Mouse (Mus musculus): ENCODE results near the gene Suclg1.
A peak's percentile ranks its signal among the peaks of the same experiment; 100 is the strongest.

Gene Suclg1

GRCm38 (mm10) chr6:73248237-73249048 is at the start of gene Suclg1:
Gene Suclg1 (plus strand): TSS chr6:73248382.
- peak; percentile 44 for DNase-seq (ENCODE audit: low spot score)

DNA sequence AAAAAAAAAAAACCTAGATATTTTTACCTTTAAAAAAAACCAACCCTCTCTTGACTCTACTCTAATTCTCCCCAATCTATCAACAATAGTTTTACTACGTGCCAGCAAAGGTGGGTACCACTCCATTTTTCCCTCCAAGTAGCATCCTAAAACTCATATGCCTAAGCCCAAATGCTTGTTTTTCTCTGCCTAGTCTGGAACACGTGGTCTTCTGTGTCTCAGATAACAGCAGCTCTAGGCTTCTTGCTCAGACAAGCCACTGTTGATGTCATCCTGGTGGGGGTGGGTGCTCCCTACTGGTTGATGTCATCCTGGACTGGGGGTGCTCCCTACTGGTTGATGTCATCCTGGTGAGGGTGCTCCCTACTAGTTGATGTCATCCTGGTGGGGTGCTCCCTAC is 44.5 kb upstream of the Suclg1 start:
- no peak for DNase-seq (ENCODE audit: low spot score)

DNA sequence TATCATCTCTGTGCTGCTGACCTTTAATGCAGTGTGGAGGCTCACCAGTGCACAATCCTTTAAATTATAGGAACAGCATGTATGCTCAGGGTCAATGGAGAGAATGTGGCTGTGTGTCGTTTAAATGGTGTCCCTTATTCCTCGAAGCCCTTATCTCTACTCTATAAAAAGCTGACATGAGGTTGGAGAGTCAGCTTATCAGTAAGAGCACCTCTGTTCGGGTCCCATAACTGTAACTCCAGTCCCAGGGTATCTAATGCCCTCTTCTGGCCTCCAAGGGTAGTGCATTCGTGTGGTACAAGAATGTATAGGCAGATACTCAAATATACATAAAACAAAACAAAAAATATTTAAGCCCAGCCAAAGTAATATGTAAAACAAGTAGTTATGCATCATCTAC is 43.2 kb upstream of the Suclg1 start:
- no peak for DNase-seq (ENCODE audit: low spot score)

- no peak for DNase-seq (ENCODE audit: low spot score)
These were observed 38.6 kb upstream of the Suclg1 start for GRCm38 (mm10) chr6:73209598-73209997.

DNA sequence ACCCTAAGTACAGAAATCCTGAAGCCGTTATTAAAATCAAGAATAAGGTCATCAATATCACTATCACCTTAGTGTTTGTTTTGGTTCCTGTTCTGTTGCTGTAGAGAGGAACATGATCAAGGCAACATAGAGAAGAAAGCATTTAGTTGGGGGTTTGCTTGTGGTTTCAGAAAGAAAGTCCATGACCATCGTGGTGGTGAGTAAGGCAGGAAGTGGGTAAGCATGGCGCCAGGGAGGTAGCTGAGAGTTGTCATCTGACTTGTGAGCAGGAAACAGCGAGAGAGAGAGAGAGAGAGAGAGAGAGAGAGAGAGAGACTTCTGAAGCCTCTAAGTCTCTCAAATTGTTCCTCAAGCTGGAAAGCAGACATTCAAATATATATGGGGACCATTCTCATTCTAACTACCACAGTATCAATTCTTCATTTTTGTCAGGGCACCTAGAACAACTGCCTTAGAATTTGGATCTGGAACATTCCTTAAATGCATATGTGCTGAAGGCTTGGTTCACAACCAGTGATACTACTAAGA is 37.7 kb upstream of the Suclg1 start:
- no peak for DNase-seq (ENCODE audit: low spot score)

- no peak for DNase-seq (ENCODE audit: low spot score)
These were observed 37.1 kb upstream of the Suclg1 start for GRCm38 (mm10) chr6:73211036-73211435.

DNA sequence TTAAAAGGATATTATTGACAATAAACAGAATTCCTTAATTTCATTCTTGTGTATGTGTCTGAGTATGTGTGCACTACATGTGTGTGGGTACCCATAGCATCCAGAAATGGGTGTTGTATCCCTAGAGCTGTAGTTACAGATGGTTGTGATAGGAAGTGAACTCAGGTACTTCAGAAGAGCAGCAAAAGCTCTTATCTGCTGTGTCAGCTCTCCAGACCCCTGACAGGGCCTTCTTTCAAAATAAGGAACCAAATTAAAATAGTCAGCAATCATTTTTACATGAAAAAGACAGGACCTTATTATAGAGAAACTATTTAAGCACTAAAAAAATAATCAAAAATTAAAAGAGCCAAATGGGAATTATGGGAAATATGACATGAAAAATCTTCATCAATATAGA is 36.6 kb upstream of the Suclg1 start:
- no peak for DNase-seq (ENCODE audit: low spot score)

- peak; percentile 52 for DNase-seq (ENCODE audit: low spot score)
These were observed 26.8 kb upstream of the Suclg1 start, which contains the start of gene Dnah6 for GRCm38 (mm10) chr6:73221189-73221957. Gene Dnah6 (minus strand): TSS chr6:73221651.

DNA sequence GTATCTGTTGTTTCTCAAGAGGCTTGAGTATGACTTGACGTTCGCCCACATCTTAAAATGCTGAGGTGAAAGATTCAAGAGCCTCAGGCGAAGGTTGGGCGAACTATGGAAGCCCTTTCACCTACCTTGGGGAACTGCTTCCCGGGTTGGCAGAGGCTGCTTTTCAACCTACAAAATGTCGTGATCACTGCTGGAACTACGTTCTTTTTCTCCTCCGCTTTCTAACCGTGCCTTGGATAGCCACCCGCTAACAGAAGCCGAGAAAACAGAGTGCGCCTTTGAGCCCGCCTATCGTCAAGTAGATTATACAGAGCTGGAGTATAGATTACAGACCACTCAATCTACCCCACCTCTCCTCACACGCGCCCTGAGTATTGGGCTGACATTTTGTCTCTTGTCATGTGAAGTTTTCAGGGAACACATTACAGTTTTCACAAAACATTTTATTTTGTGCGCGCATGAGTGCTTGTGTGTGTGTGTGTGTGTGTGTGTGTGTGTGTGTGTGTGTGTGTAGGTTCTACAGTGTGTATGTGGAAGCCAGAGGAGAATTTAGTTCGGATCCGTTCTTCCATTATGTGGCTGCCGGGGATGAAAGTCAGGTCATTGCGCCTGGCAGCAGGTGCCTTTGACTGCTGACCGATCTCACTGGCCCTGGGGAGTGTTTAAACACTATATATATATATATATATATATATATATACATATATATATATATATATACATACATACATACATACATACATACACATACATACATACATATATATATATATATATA is 26.0 kb upstream of the Suclg1 start:
- no peak for DNase-seq (ENCODE audit: low spot score)

- peak; percentile 41 for DNase-seq (ENCODE audit: low spot score)
These were observed 25.2 kb upstream of the Suclg1 start for GRCm38 (mm10) chr6:73222841-73223526.

DNA sequence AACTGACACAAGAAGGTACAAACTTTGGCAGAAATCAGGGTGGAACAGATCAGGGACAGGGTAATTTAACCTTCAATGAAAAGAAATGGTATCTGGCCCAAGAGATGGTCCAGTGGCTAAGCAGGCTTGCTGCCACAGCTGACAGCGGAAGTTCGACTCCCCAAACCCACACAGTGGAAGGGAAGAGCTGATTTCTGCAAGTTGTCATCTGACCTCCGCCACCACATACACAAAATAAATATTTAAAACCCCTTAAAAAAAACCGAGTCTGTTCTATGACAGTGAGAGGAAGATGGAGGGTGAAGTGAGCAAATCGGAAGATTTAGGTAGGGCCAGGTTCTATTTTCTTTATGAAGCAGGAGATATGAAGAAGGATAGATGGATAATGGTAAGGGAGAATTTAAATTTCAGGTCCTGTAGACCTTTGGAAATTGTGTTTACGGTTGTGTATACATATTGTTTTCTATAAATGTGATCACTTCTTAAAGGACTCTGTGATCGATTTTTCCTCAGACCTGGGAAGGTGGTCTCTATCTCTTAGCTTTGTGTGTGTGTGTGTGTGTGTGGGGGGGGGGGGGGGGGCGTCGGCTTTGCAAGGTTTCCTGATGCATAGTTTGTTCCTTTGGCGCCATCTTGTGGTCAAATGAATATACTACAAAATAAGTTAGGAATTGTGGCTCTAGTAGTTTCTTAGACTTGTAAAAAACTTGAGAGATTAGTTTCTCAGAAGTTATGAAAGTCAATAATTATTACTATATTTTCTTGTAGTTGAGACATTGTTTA is 20.6 kb upstream of the Suclg1 start:
- no peak for DNase-seq (ENCODE audit: low spot score)

DNA sequence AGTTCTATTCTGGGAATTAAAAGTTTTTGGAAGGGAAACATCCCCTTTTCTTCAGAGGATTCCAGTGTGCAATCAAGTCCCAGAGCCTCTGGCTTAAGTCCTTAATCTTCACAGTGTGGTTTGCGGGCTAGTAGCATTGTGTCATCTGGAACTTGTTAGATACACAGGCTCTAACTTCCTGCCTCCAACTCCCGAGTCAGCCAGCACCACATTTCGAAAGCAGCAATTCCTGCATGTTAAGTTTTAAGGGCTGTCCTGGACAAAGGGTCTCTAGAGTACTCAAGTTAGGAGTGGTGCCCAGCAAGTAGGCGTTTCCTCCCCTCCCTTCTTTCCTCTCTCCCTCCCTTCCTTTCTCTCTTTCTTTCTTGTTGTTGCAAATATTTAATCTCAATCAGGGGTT is 19.8 kb upstream of the Suclg1 start:
- no peak for DNase-seq (ENCODE audit: low spot score)

GRCm38 (mm10) chr6:73228881-73229280 is 19.3 kb upstream of the Suclg1 start:
- DNase-seq (ENCODE audit: low spot score), result no peak

GRCm38 (mm10) chr6:73232152-73232584 is 16.0 kb upstream of the Suclg1 start:
- DNase-seq (ENCODE audit: low spot score), result no peak

DNA sequence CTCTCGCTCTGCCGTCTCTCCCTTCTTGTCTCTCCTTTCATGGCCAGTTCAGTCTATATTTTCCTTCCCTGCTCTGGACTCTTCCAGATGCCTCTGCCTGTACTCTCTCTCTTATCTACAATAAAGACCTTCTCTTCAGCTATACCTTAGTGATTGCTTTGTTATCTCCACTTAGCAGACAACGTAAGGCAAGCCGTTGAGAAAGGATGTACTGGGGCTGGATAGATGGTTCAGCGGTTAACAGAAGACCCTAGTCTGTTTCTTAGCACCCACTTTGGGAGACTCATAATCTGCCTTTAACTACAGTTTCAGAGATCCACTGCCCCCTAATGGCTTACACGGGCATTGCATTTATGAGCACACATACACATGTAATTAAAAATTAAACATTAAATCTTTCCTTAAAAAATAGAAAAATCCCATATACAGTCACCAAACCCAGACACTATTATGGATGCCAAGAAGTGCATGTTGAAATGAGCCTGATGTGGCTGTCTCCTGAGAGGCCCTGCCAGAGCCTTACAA is 14.9 kb upstream of the Suclg1 start:
- DNase-seq (ENCODE audit: low spot score), result no peak

- no peak for DNase-seq (ENCODE audit: low spot score)
These were observed 13.8 kb upstream of the Suclg1 start for GRCm38 (mm10) chr6:73234302-73234900.

- no peak for DNase-seq (ENCODE audit: low spot score)
These were observed 12.5 kb upstream of the Suclg1 start for GRCm38 (mm10) chr6:73235650-73236049.

DNA sequence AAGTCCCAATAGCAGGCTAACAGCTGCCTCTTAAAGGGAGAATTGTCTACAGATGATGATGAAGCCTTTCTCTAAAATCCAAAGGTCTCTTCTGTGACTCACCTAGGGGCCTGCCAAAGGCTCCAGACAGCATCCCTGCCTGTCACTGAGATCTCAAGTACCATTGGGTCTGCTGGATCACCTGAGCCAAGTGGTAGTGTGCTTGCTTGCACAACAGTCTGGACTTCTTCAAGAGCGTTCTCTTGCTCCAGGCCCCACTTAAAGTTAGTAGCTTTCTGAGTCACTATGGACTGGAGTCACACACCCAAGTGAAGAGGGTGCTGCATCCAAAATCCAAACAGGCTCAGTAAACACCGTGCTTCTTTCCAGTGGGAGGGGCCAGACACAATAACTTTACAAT is 1.4 kb upstream of the Suclg1 start:
- no peak for DNase-seq (ENCODE audit: low spot score)

GRCm38 (mm10) chr6:73247452-73247851 is 730 bp upstream of the Suclg1 start:
- DNase-seq (ENCODE audit: low spot score), result no peak

DNA sequence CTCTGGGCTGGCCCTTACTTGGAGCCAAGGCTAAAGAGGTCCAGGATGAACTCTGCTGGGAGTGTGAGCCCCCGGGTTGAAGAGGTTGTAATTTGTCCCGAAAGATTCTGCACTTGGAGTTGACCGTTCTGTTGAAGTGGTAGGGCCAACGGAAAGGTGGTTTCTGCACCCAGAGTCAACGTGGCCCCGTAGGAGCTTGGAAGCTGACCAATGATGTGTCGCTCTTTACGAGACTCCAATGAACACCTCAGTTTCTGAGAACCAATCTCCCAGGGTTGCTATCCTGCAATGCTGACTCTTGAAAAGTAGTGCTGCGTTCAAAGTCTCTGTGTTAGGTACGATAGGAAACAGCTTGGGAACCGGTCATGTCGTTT is 854 bp downstream of the Suclg1 start:
- no peak for DNase-seq (ENCODE audit: low spot score)

All from urinary bladder, postnatal 10 days (tissue).